Mouse (Mus musculus): ENCODE results near the gene Rtp4. TPM values are rescaled to one million over a fixed set of nuclear protein-coding genes. Genes with fewer than 3 reads are reported as not detected.

The Rtp4 gene
- total RNA-seq, 2 experiments from 2014 or later = 1.4 to 1.7 TPM

Other genes with a start within 250 kb of the Rtp4 start
- under 1 TPM; 0.44 to 0.45 TPM for gene Rtp1, start 91.2 kb upstream of the Rtp4 start, total RNA-seq (2021)
- 10 to 100 TPM; 14.7 to 15.2 TPM for gene Masp1, start 524 bp downstream of the Rtp4 start, total RNA-seq (2021)

Data from layer of hippocampus, postnatal 25 days (tissue).